Mouse (Mus musculus) lung, postnatal 0 days (tissue): ENCODE results near the gene Polr3c.

Experiments
- CTCF ChIP-seq: IDR thresholded peaks from 2 replicates; pipeline ENCODE4 v1.5.1; 2016; ENCODE audit warnings: antibody characterized with exemption, mild to moderate bottlenecking
- EP300 ChIP-seq: IDR thresholded peaks from 2 replicates; pipeline ENCODE4 v1.6.1; 2016; ENCODE audit warnings: antibody characterized with exemption, mild to moderate bottlenecking, control low read depth

- no peak for TF ChIP-seq EP300
- no peak for TF ChIP-seq CTCF
Measured at GRCm38 (mm10) chr3:96701003-96701402, 26.4 kb downstream of the Polr3c start.
